Mouse (Mus musculus) liver, embryonic 13.5 days (tissue): ENCODE measurements around the gene Aes. TPM values are rescaled to one million over a fixed set of nuclear protein-coding genes. Genes with fewer than 3 reads are reported as not detected.

Source experiments
- ATAC-seq: fragments of 200-750 bp; cut with Nextera tagmentation; 2 replicates; pipeline ENCODE4 v1.8.0; 2017; ENCODE audit warnings: low read depth, mild to moderate bottlenecking, moderate number of reproducible peaks, moderate library complexity
- DNase-seq: peaks from one replicate; pipeline ENCODE4 v3.0.0; 2022
- H3K27ac ChIP-seq: fragments of 300-500 bp; sonication (generic); 2 replicates; pipeline ENCODE4 v1.5.1; 2015; ENCODE audit warnings: moderate library complexity, mild to moderate bottlenecking, inconsistent platforms
- H3K27me3 ChIP-seq: fragments of 300-500 bp; sonication (generic); 2 replicates; pipeline ENCODE4 v1.6.1; 2015; ENCODE audit warnings: mild to moderate bottlenecking, inconsistent platforms
- H3K36me3 ChIP-seq: fragments of 300-500 bp; sonication (generic); 2 replicates; pipeline ENCODE4 v1.6.1; 2015; ENCODE audit warnings: mild to moderate bottlenecking, inconsistent platforms
- H3K4me1 ChIP-seq: fragments of 300-500 bp; sonication (generic); replicated peaks from 2 replicates; pipeline ENCODE4 v1.6.1; 2015; ENCODE audit warnings: inconsistent platforms
- H3K4me2 ChIP-seq: fragments of 300-500 bp; sonication (generic); 2 replicates; pipeline ENCODE4 v1.6.1; 2015; ENCODE audit warnings: inconsistent platforms, mild to moderate bottlenecking, moderate library complexity
- H3K4me3 ChIP-seq: fragments of 300-500 bp; sonication (generic); replicated peaks from 2 replicates; pipeline ENCODE4 v1.5.1; 2015; ENCODE audit warnings: mild to moderate bottlenecking, inconsistent platforms
- H3K9ac ChIP-seq: fragments of 300-500 bp; sonication (generic); 2 replicates; pipeline ENCODE4 v1.6.1; 2015; ENCODE audit warnings: mild to moderate bottlenecking, inconsistent platforms
- H3K9me3 ChIP-seq: fragments of 300-500 bp; sonication (generic); replicated peaks from 2 replicates; pipeline ENCODE4 v1.6.1; 2016; ENCODE audit warnings: inconsistent platforms
- WGBS: fragments of 180-500 bp; shearing (Covaris S2); methylation state at CpG from one replicate; pipeline ENCODE4 v1.1.7; 2015; ENCODE audit not compliant: insufficient replicate concordance; 5-methylcytosine and 5-hydroxymethylcytosine counted together
- polyA plus RNA-seq: library from polyadenylated mRNA; unstranded; fragments of >200 nt; fragmentation: Nextera tagmentation; extraction: Ambion mirVana; gene quantifications from 2 replicates; pipeline ENCODE4 v1.2.1, GENCODE M21; 2015

Aes gene
- polyA plus RNA-seq, 1 experiment from 2014 or later, result 215 TPM

DNA sequence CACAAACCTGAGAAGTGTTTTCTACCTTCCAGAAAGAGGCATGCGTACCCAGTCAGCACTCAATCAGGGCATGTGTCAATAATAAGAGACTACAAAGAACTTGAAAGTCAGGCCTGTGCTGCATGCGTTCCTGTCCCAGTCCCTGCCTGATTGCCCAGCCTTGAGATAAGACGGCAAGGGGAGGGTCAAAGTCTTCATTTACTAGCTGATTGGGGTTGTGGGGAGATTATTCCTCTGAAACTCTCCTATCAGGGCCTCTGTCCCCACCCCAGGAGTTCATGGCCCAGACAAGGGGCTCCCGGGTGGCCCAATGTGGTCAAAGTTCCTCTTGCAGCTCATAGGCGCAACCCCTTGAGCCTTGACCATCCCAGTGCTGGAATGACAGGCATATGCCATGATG lies 13.0 kb upstream of the Aes start:
- peak overlapping the region; percentile 62 for H3K9ac ChIP-seq
- peaks cover 10% of the 10 kb centered on the region; the same call in 1 of the 2 replicates for H3K36me3 ChIP-seq
- peaks cover 64% of the 10 kb centered on the region for H3K4me1 ChIP-seq
- peak; percentile 47 for ATAC-seq
- no peaks in the 10 kb centered on the region for H3K27me3 ChIP-seq
- peak overlapping the region; percentile 93 for H3K27ac ChIP-seq
- no peak overlapping the region for H3K4me3 ChIP-seq
- DNase-seq, result peak; percentile 63
- WGBS, result 10% methylated on average over 5 of the region's 5 CpGs
- H3K9me3 ChIP-seq, result no peaks in the 10 kb centered on the region
- peak overlapping the region; percentile 97 for H3K4me2 ChIP-seq

DNA sequence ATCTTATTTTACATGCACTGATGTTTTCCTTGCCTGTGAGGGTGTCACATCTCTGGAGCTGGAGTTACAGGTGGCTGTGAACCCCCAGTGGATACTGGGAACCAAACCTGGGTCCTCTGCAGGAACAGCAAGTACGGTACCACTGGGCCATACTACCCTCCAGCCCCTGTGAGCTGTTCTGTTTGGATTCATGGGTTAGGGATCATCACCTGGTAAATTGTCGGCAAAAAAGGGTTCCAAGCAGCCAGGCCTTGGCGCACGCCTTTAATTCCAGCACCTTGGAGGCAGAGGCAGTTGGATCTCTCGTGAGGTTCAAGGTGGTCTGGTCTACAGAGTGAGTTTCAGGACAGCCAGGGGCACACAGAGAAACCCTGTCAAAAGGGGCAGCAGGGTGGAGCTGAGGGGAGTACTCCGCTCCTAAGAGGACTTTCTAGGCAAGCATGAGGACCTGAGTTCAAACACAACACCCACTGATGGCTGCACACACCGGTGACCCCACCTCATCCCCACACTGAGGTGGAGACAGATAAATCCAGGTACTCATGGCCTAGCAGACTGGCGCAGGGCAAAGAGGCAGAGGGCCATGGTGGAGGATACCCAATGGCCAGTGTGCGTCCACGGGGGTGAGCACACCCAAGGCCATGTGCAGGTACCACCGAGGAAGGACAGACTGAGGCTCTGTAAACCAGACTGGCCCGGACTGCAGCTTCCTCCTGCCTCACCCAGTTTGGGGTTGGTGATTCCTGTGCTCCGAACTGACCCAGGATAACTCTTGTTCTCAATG lies 12.3 kb upstream of the Aes start:
- peaks cover 6% of the 10 kb centered on the region; the same call in 1 of the 2 replicates for H3K36me3 ChIP-seq
- peak overlapping the region; percentile 97 for H3K4me2 ChIP-seq
- no peaks in the 10 kb centered on the region for H3K27me3 ChIP-seq
- H3K4me3 ChIP-seq, result no peak overlapping the region
- DNase-seq (no peak), ATAC-seq (no peak)
- no peaks in the 10 kb centered on the region for H3K9me3 ChIP-seq
- H3K9ac ChIP-seq, result peak overlapping the region; percentile 62
- H3K4me1 ChIP-seq, result peaks cover 64% of the 10 kb centered on the region
- 81% methylated on average over 13 of the region's 13 CpGs for WGBS
- peak overlapping the region; percentile 93 for H3K27ac ChIP-seq

GRCm38 (mm10) chr10:81548944-81549343 lies 10.3 kb upstream of the Aes start:
- Histone ChIP-seq H3K9me3 (no peaks in the 10 kb centered on the region), H3K36me3 (no peaks in the 10 kb centered on the region), H3K4me2 (no peak overlapping the region), H3K4me3 (no peak overlapping the region), H3K4me1 (peaks cover 45% of the 10 kb centered on the region), H3K27me3 (no peaks in the 10 kb centered on the region), H3K27ac (no peak overlapping the region), H3K9ac (no peak overlapping the region)
- ATAC-seq (no peak), DNase-seq (no peak)
- WGBS, result 65% methylated on average over 5 of the region's 5 CpGs

GRCm38 (mm10) chr10:81550257-81550656 lies 9.0 kb upstream of the Aes start:
- 12% methylated on average over 7 of the region's 7 CpGs for WGBS
- Histone ChIP-seq H3K4me2 (no peak overlapping the region), H3K27ac (no peak overlapping the region), H3K36me3 (no peaks in the 10 kb centered on the region), H3K27me3 (no peaks in the 10 kb centered on the region), H3K9ac (no peak overlapping the region), H3K4me1 (peaks cover 38% of the 10 kb centered on the region), H3K4me3 (no peak overlapping the region), H3K9me3 (no peaks in the 10 kb centered on the region)
- ATAC-seq (no peak), DNase-seq (peak; percentile 65)

DNA sequence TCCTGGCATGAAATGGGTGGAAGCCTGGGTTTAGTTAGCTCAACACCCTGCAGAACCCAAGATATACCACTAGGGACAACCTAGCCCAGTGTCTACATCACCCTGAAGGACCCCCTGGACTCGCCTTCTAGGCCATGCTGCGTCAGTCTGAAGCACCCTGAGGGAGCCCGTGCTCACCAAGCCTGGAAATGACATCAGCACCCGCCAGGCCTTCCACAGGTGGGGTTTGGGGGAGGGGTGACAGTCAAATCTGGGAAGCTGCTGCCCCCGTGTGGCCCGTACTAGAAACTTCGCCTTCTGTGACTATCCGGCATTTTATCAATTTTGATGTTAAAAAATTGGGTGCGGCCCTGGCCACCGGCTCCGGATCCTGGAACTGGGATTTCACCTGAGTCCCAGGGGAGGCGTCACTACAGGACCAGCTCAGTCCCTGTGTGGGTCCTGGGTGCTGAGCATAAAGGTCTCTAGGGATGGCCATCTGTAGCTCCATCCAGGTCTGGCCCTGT lies 7.6 kb upstream of the Aes start:
- H3K36me3 ChIP-seq, result no peaks in the 10 kb centered on the region
- H3K27me3 ChIP-seq, result no peaks in the 10 kb centered on the region
- no peak overlapping the region for H3K4me3 ChIP-seq
- peak overlapping the region; percentile 29 for H3K27ac ChIP-seq
- H3K9ac ChIP-seq, result peak overlapping the region; percentile 39; the same call in 1 of the 2 replicates
- H3K4me2 ChIP-seq, result peak overlapping the region; percentile 5; the same call in 1 of the 2 replicates
- ATAC-seq (peak; percentile 64), DNase-seq (peak; percentile 61)
- peaks cover 24% of the 10 kb centered on the region for H3K4me1 ChIP-seq
- H3K9me3 ChIP-seq, result no peaks in the 10 kb centered on the region
- WGBS, result 2% methylated on average over 12 of the region's 12 CpGs

GRCm38 (mm10) chr10:81553232-81553631 lies 6.1 kb upstream of the Aes start:
- ATAC-seq, result no peak
- DNase-seq, result no peak
- no peak overlapping the region for H3K4me2 ChIP-seq
- no peak overlapping the region for H3K27ac ChIP-seq
- no peaks in the 10 kb centered on the region for H3K36me3 ChIP-seq
- WGBS, result 74% methylated on average over 5 of the region's 5 CpGs
- H3K4me1 ChIP-seq, result peaks cover 17% of the 10 kb centered on the region
- H3K4me3 ChIP-seq, result no peak overlapping the region
- H3K9ac ChIP-seq, result no peak overlapping the region
- H3K27me3 ChIP-seq, result no peaks in the 10 kb centered on the region
- H3K9me3 ChIP-seq, result no peaks in the 10 kb centered on the region

DNA sequence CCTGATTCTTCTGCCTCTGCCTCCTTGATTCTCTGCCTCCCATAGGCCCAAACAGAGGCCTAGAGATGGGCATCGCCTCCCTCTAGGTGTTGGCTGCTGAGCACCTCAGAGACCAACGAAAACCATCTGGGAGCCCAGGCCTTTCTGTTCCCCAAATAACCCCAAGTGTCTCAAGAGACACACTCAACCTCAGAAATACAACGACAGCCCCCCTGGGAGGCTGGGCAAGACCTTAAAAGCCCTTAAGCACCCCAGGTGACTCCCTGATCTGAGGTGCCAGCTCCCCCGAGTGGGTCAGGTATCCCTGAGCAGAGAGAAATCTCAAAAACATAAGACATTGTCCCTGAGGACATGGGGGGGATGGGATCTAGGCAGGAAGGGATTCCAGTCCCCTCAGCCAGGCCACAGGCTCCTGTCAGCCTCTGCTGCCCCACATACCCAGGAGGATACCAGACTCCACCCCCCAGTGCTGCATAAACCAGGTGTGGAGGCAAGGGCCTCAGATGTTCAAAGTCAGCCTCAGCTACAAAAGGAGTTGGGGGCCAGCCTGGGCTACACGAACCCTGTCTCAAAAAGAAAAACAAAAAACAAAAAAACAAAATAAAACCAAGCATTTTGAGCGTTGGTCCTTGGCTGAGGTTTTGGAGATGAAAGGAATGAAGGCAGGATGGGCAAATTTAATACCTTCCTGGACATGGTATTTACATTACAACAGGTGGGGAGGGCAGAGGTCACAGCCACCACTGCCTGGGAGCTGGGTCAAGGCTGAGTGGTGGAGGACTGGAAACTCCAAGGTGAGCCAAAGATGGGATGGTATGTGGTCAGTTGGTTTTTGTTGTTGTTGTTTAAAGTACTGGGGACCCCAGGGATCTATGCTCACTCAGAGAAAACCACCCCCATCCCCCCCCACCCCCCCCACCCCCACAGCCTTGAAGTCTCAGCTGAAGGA lies 5.2 kb upstream of the Aes start:
- Histone ChIP-seq H3K9ac (no peak overlapping the region), H3K27me3 (no peaks in the 10 kb centered on the region), H3K36me3 (no peaks in the 10 kb centered on the region), H3K9me3 (no peaks in the 10 kb centered on the region), H3K4me3 (no peak overlapping the region), H3K4me2 (no peak overlapping the region), H3K4me1 (peaks cover 21% of the 10 kb centered on the region), H3K27ac (no peak overlapping the region)
- DNase-seq (no peak), ATAC-seq (no peak)
- 77% methylated on average over 6 of the region's 6 CpGs for WGBS

- H3K4me1 ChIP-seq, result peaks cover 32% of the 10 kb centered on the region
- H3K9me3 ChIP-seq, result no peaks in the 10 kb centered on the region
- DNase-seq (no peak), ATAC-seq (no peak)
- H3K4me3 ChIP-seq, result no peak overlapping the region
- H3K4me2 ChIP-seq, result no peak overlapping the region
- WGBS, result 58% methylated on average over 3 of the region's 3 CpGs
- no peaks in the 10 kb centered on the region for H3K27me3 ChIP-seq
- no peak overlapping the region for H3K27ac ChIP-seq
- H3K9ac ChIP-seq, result no peak overlapping the region
- peaks cover 2% of the 10 kb centered on the region; the same call in 1 of the 2 replicates for H3K36me3 ChIP-seq
Observed at GRCm38 (mm10) chr10:81556282-81556681, 3.0 kb upstream of the Aes start.

GRCm38 (mm10) chr10:81557491-81557890 lies 1.8 kb upstream of the Aes start:
- no peak for DNase-seq
- Histone ChIP-seq H3K4me3 (no peak overlapping the region), H3K4me2 (no peak overlapping the region), H3K9me3 (no peaks in the 10 kb centered on the region), H3K27ac (no peak overlapping the region), H3K9ac (no peak overlapping the region), H3K4me1 (peaks cover 37% of the 10 kb centered on the region), H3K36me3 (peaks cover 13% of the 10 kb centered on the region), H3K27me3 (no peaks in the 10 kb centered on the region)
- ATAC-seq, result no peak
- WGBS, result 35% methylated on average over 1 of the region's 1 CpGs

DNA sequence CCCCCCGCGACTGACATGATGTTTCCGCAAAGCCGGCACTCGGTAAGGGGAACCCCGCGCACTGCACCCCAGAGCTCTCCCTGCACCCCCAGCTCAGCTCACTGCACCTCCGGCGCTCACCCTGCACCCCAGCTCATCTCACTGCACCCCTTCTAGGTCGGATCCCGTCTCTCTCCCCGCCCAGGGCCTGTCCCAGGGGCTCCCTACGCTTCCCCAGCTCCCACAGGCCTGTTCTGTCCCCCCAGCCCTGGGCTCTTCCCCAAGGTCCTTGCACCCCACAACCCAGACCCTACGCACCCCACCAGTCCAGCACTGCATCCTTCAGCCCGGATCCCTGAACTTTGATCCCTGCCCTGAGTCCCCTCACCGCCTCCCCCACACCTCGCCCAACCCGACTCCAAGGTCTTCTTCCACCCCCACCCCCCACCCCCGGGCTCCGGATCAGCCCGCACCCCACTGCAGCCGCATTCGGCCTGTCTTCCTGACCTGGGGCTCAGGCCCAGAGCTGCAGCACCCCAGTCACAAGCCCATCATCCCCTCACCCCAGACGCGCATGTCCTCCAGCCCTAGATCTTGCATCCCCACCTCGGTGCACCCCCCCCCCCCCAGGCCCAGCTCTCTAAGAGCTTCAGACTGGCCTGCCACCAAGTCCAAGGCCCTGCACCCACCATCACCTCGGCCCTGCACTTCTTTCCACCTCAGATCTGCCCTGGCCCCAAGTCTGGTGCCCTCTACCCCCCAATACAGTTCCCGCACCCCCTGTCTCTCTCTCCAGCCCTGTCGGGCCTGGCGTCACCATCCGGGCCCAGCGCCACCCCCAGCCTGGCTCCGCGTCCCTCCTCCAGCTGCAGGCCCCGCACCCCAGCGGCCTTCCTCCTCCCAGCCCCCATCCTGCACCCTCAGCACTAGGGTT lies 595 bp downstream of the Aes start:
- Histone ChIP-seq H3K36me3 (peaks cover 33% of the 10 kb centered on the region), H3K9ac (peak overlapping the region; percentile 92), H3K4me3 (peak overlapping the region; percentile 85), H3K27ac (peak overlapping the region; percentile 85), H3K27me3 (no peaks in the 10 kb centered on the region), H3K4me1 (peaks cover 61% of the 10 kb centered on the region), H3K4me2 (peak overlapping the region; percentile 91), H3K9me3 (no peaks in the 10 kb centered on the region)
- ATAC-seq, result peak; percentile 36
- DNase-seq, result no peak
- under 1% methylated on average over 28 of the region's 36 CpGs for WGBS
